Mouse (Mus musculus) liver, embryonic 14.5 days (tissue): ENCODE measurements around the gene Neurl1b. TPM values are rescaled to one million over a fixed set of nuclear protein-coding genes. Genes with fewer than 3 reads are reported as not detected.

Experiments
- ATAC-seq: fragments of 200-750 bp; cut with Nextera tagmentation; 2 replicates; pipeline ENCODE4 v1.8.0; 2017; ENCODE audit warnings: moderate number of reproducible peaks, mild to moderate bottlenecking, moderate library complexity; ENCODE audit not compliant: insufficient read depth
- DNase-seq, 3 experiments: peaks; one replicate each; pipeline ENCODE4 v3.0.0-alpha.2; 2012 to 2013; ENCODE audit warnings: low read depth in 3 of 3, low spot score in 3 of 3
- H3K27ac ChIP-seq: fragments of 300-500 bp; sonication (generic); 2 replicates; pipeline ENCODE4 v1.5.1; 2014; ENCODE audit warnings: moderate library complexity, mild to moderate bottlenecking, control low read depth, inconsistent platforms
- H3K27me3 ChIP-seq: fragments of 300-500 bp; sonication (generic); 2 replicates; pipeline ENCODE4 v1.6.1; 2014; ENCODE audit warnings: mild to moderate bottlenecking, low read length, moderate library complexity; ENCODE audit not compliant: control insufficient read depth, insufficient read depth
- H3K36me3 ChIP-seq: fragments of 300-500 bp; sonication (generic); replicated peaks from 2 replicates; pipeline ENCODE4 v1.6.1; 2014; ENCODE audit warnings: low read depth; ENCODE audit not compliant: control insufficient read depth, insufficient read depth
- H3K4me1 ChIP-seq, 2 experiments: fragments of 200-500 bp in 1 of 2; fragments of 300-500 bp in 1 of 2; sonication (generic) in 1 of 2; replicated peaks; 2 replicates each; pipeline ENCODE4 v1.6.1; 2012 to 2014; ENCODE audit warnings: antibody characterized with exemption in 1 of 2, inconsistent platforms in 1 of 2, low read length in 1 of 2; ENCODE audit not compliant: control insufficient read depth in 2 of 2, insufficient read depth in 2 of 2
- H3K4me2 ChIP-seq: fragments of 300-500 bp; sonication (generic); 2 replicates; pipeline ENCODE4 v1.6.1; 2014; ENCODE audit warnings: low read depth, mild to moderate bottlenecking, control low read depth, moderate library complexity
- H3K4me3 ChIP-seq, 2 experiments: fragments of 200-500 bp in 1 of 2; fragments of 300-500 bp in 1 of 2; sonication (generic) in 1 of 2; 2 replicates each; pipeline ENCODE4 v1.5.1; 2012 to 2014; ENCODE audit warnings: low read depth in 2 of 2, low read length in 2 of 2, mild to moderate bottlenecking in 2 of 2, control low read depth in 1 of 2, inconsistent platforms in 1 of 2, moderate library complexity in 1 of 2; ENCODE audit not compliant: insufficient read depth in 1 of 2
- H3K9ac ChIP-seq: fragments of 300-500 bp; sonication (generic); replicated peaks from 2 replicates; pipeline ENCODE4 v1.6.1; 2014; ENCODE audit warnings: mild to moderate bottlenecking, control low read depth, moderate library complexity
- H3K9me3 ChIP-seq: fragments of 300-500 bp; sonication (generic); 2 replicates; pipeline ENCODE4 v1.6.1; 2016; ENCODE audit warnings: low read length, mixed read lengths; ENCODE audit not compliant: control insufficient read depth
- CTCF ChIP-seq: IDR thresholded peaks from 2 replicates; pipeline ENCODE4 v1.5.1; 2016; ENCODE audit warnings: antibody characterized with exemption, low read depth, control low read depth
- EP300 ChIP-seq: IDR thresholded peaks from 2 replicates; pipeline ENCODE4 v1.6.1; 2016; ENCODE audit warnings: antibody characterized with exemption, low read depth
- WGBS: fragments of 180-500 bp; shearing (Covaris S2); extraction: QIAGEN DNeasy Blood & Tissue Kit; methylation state at CpG from one replicate; pipeline ENCODE4 v1.1.7; 2014; ENCODE audit not compliant: insufficient replicate concordance; 5-methylcytosine and 5-hydroxymethylcytosine counted together
- polyA plus RNA-seq, 2 experiments: library from polyadenylated mRNA; depleted of rRNA in 1 of 2; stranded (reverse) in 1 of 2; unstranded in 1 of 2; fragments of >200 nt; fragmentation: Nextera tagmentation in 1 of 2; extraction: Ambion mirVana in 1 of 2; gene quantifications; 2 replicates each; pipeline versions ENCODE4 v1.2.1 to v1.2.3; 2012 to 2014

Neurl1b gene
- polyA plus RNA-seq, 2 experiments, result 0.03 to 0.09 TPM

DNA sequence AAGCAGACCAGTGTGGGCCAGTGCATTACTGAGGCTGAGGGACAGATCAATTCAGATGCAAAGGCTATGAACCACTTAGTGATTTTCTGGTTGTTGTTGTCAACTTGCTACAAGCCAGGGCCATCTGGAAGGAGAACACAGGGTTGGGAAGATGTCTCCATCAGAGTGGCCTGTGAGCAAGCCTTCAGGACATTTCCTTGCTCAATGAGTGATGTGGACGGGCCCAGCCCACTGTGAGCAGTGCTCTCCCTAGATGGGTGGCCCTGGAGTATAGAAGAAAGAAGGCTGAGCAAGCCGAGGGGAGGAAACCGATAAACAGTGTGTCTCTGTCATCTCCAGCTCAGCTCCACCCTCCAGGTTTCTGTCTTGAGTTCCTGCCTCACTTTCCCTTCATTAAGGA, 34.8 kb downstream of the Neurl1b start:
- Histone ChIP-seq H3K36me3 (no peaks in the 10 kb centered on the region), H3K4me3 (no peak overlapping the region), H3K9me3 (no peaks in the 10 kb centered on the region), H3K27me3 (no peaks in the 10 kb centered on the region), H3K9ac (no peak overlapping the region), H3K4me2 (no peak overlapping the region), H3K27ac (no peak overlapping the region), H3K4me1 (0 out of 4 replicates have a peak, but pooled peaks cover 0 to 3% of the 10 kb centered on the region in 2 experiments)
- no peak for DNase-seq
- no peak for TF ChIP-seq EP300
- no peak for TF ChIP-seq CTCF
- WGBS, result 47% methylated on average over 3 of the region's 3 CpGs
- no peak for ATAC-seq

DNA sequence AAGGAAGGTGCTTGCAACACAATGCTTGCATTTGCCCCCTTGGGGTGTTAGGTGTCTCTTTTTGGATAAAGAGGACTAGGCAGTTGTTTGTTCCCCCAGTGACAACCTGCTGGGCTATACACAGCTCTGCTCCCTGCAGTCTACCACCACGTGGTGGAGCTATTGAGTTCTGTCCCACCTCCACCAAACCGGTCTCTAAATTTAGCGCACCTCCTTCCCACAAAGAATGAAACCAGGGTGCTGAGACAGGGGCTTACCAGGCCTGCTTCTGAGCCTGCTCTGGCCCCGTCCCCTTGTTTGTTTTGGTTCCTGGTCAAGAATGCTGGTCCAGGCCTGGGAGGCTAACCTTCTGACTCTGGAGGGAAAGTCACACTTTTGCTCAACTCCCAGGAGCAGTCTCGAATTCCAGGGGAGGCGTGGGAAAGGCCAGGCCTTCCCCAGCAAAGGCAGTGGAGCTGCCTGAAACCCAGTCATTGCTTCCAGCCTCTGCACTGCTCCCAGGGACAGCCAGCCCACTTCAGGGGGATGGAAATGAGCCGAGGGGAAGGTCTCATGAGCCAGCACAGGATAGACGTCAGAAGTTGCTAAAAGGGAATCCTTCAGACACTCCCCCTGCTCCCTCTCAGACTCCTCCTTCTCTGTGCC, 37.1 kb downstream of the Neurl1b start:
- Histone ChIP-seq H3K36me3 (no peaks in the 10 kb centered on the region), H3K4me3 (no peak overlapping the region), H3K4me2 (no peak overlapping the region), H3K9me3 (no peaks in the 10 kb centered on the region), H3K9ac (no peak overlapping the region), H3K4me1 (0 out of 4 replicates have a peak, but pooled peaks cover 0 to 3% of the 10 kb centered on the region in 2 experiments), H3K27ac (no peak overlapping the region), H3K27me3 (no peaks in the 10 kb centered on the region)
- 29% methylated on average over 8 of the region's 8 CpGs for WGBS
- ATAC-seq (no peak), DNase-seq (peak in 1 of 3 experiments; percentile 16)
- TF ChIP-seq EP300 (no peak), CTCF (peak; percentile 72)

DNA sequence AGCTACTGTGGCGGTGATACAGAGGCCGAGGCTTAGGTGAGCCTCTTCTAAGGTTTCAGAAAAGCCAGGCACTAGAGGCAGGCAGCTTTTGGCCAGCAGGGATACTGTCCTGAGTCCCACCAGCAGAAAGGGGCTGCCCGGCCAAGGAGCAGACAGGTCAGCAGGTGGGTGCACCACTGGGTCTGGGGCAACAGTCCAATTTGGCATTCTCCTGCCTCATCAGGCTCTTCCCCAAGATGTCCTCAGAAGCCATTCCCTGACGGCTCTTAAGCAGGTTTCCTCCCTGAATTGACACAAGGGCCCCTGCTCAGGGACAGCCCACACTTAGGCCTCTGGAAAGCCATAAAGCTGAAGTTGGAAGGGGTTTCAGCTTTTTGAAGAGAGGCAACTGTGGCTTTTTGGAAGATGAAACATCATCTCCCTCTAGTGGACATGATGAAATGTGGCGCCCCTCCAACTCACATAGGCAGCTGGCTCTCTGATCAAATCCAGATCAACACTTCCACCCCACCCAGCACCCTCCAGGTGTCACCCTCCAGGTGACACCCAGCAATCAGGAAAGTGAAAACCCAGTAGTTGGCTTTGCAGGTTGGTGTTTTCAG, 37.8 kb downstream of the Neurl1b start:
- Histone ChIP-seq H3K27ac (no peak overlapping the region), H3K9ac (no peak overlapping the region), H3K4me2 (no peak overlapping the region), H3K27me3 (no peaks in the 10 kb centered on the region), H3K4me1 (peaks cover 0 to 4% of the 10 kb centered on the region in 2 experiments; a peak in 1 of 4 replicates), H3K36me3 (no peaks in the 10 kb centered on the region), H3K9me3 (no peaks in the 10 kb centered on the region), H3K4me3 (no peak overlapping the region)
- ATAC-seq (no peak), DNase-seq (no peak)
- TF ChIP-seq CTCF (peak; percentile 64), EP300 (no peak)
- whole genome bisulfite sequencing, result 50% methylated on average over 5 of the region's 5 CpGs

DNA sequence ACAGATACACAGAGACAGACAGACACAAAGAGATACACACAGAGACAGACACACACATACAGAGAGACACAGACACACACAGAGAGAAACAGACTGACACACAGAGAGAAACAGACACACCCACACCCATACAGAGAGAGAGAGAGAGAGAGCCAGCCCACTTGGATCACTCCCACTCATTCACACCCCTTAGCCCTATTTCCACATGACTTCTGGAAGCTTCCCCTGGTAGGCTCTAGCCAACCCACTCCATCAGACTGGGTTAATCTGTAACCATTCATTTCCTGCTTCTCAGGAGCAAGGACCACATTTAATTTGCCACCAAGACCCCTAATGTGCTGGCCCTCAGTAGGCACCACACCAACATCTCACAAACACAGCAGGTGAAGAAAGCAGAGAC, 42.9 kb downstream of the Neurl1b start:
- Histone ChIP-seq H3K9me3 (no peaks in the 10 kb centered on the region), H3K4me1 (peaks cover 0 to 7% of the 10 kb centered on the region in 2 experiments; a peak in 1 of 4 replicates), H3K4me2 (no peak overlapping the region), H3K36me3 (no peaks in the 10 kb centered on the region), H3K4me3 (no peak overlapping the region), H3K9ac (no peak overlapping the region), H3K27ac (no peak overlapping the region), H3K27me3 (no peaks in the 10 kb centered on the region)
- ATAC-seq, result no peak
- TF ChIP-seq CTCF (no peak), EP300 (no peak)
- no peak for DNase-seq

DNA sequence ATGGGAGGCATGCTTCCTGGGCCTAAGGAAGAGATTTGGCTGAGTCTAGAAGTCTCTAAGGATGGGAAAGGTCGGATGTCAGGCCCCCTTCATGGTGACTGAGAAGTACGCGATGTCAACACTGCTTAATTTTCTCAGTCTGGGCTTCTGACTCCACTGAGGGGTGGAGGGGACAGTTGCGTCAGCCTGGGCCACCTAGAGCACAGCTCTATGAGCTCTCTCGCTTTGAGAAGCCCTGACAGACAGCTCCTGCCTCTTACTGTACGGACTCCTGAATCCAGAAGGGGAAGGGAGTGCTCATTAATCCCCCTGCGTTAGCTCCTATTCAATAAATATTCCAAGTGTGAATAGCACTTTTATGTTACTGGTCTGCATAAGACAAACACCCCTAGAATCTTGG, 43.4 kb downstream of the Neurl1b start:
- no peak for DNase-seq
- TF ChIP-seq CTCF (no peak), EP300 (no peak)
- H3K4me3 ChIP-seq, result no peak overlapping the region
- H3K9ac ChIP-seq, result no peak overlapping the region
- H3K27me3 ChIP-seq, result no peaks in the 10 kb centered on the region
- 52% methylated on average over 7 of the region's 7 CpGs for WGBS
- no peak for ATAC-seq
- H3K9me3 ChIP-seq, result no peaks in the 10 kb centered on the region
- H3K27ac ChIP-seq, result no peak overlapping the region
- no peak overlapping the region for H3K4me2 ChIP-seq
- H3K36me3 ChIP-seq, result no peaks in the 10 kb centered on the region
- H3K4me1 ChIP-seq, result peaks cover 0 to 7% of the 10 kb centered on the region in 2 experiments; a peak in 1 of 4 replicates
